Mouse (Mus musculus): Measurements from ENCODE around the gene Slc25a25. TPM values are rescaled to one million over a fixed set of nuclear protein-coding genes. Genes with fewer than 3 reads are reported as not detected.
"Not testable (repeated sequence)": the region's sequence is repeated elsewhere in the genome, so short reads cannot be mapped to it uniquely, and the experiment has no call there.

The Slc25a25 gene
- total RNA-seq (2021), result 10 to 100 TPM; 65.2 to 79.1 TPM
- long read RNA-seq, experiment 1, transcript Slc25a25-205 (10 exons, 3,278 nt), result major isoform, 48 of 140 reads
- long read RNA-seq, experiment 1, transcript Slc25a25-202 (11 exons, 3,529 nt), result minor isoform, 25 of 140 reads
- long read RNA-seq, experiment 1, transcript Slc25a25-204 (10 exons, 2,643 nt), result minor isoform, 16 of 140 reads
- long read RNA-seq, experiment 1, transcript Slc25a25-201 (11 exons, 3,294 nt), result minor isoform, 24 of 140 reads
- long read RNA-seq, experiment 1, partial matches to known transcripts, result 4 of 140 reads
- long read RNA-seq, experiment 1, other reads (novel, unspliced or antisense), result 19 of 140 reads
- long read RNA-seq, experiment 2, transcript Slc25a25-202 (11 exons, 3,529 nt), result minor isoform, 14 of 113 reads
- long read RNA-seq, experiment 2, transcript Slc25a25-201 (11 exons, 3,294 nt), result minor isoform, 16 of 113 reads
- long read RNA-seq, experiment 2, transcript Slc25a25-205 (10 exons, 3,278 nt), result major isoform, 46 of 113 reads
- long read RNA-seq, experiment 2, transcript Slc25a25-204 (10 exons, 2,643 nt), result minor isoform, 16 of 113 reads
- long read RNA-seq, experiment 2, partial matches to known transcripts, result 3 of 113 reads
- long read RNA-seq, experiment 2, other reads (novel, unspliced or antisense), result 16 of 113 reads

DNA sequence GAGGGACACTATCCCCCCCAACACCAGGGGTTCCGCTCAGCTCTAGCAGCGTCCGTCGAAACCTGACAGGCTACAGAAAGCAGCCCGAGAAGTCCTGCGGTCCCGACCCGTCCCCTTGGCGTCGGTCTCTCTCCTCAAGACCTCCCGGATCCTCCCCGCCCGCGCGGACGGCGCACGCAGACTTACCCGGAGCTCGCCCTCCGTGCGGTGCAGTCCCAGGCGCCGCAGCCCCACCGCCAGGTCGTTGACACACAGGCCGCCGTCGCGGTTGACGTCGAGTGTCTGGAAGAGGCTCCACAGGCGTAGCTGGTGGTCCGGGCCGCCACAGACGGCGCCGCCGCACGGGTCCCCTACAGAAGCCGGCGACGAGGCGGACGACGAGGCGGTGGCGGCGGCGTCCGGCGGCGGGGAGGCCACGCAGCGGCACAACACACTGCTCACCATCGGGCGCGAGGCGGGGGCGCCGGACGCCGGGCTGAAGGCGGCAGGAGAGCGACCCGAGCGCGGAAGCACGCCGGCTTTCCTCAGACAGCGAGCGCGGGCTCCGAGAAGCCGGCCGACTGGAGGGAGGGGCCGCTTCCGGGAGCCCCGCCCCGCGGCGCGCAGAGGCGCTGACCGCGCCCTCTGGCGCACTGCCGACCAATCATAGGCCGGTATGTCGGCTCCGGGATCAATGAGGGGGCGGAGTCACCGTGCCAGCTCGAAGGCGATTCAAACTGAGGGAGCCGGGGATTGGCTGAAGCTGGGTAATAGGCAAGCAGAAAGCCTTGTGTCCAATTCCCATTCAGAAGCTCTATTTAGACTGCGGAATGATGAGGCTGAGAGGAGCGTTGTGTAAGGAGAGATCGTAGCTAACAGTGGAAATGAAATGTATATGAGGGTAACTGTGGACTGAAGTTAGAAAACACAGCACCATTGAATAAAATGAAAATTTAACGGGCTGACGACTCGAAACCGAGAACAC lies at the start of gene Slc25a25:
TSS of gene Slc25a25 (minus strand) at position 565 of the 964 bp plus-strand sequence.
- peak; percentile 97 to 98 for DNase-seq (ENCODE audit: extremely low spot score in 1 of 2, low spot score in 2 of 2)
- Histone ChIP-seq H3K4me3 (peak within 1 kb of the TSS; percentile 86), H3K27ac (peak within 1 kb of the TSS; percentile 87)
- intact Hi-C loops (cut with DNase I), result loop anchor here (2.0 kb wide), 1 partner anchor 20 kb away; no protein-coding TSS in a partner anchor
- no peak; the same call in 1 of the 2 replicates for TF ChIP-seq CTCF (IDR thresholded peaks at IDR 0.05)

DNA sequence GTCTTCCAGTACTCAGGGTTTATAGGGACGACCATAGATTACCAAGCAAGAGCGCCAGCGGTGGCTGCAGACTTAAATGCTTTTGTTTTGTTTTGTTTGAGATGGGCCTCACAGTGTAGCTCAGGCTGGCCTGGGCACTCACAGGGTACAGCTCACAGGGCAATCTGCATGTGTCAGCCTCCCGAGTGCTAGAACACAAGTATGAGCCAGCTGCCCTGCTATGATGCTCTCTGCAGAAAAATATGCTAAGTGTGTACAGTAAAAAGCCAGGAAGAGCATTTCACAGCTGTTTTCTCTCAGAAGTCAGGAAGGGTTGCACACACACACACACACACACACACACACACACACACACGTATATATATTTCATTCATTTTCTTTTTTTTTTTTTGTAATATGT lies 49.2 kb upstream of the Slc25a25 start:
- intact Hi-C loops (cut with DNase I), result loop anchor here (10.0 kb wide), 1 partner anchor 154 kb away; no protein-coding TSS in a partner anchor
- H3K4me3 ChIP-seq, result no peak overlapping the region
- TF ChIP-seq CTCF (IDR thresholded peaks at IDR 0.05), result no peak
- H3K27ac ChIP-seq, result no peak overlapping the region
- DNase-seq (ENCODE audit: extremely low spot score in 1 of 2, low spot score in 2 of 2), result no peak

- intact Hi-C loops (cut with DNase I), result no loop called here
- no peak for TF ChIP-seq CTCF (IDR thresholded peaks at IDR 0.05)
- no peak overlapping the region for H3K27ac ChIP-seq
- no peak overlapping the region for H3K4me3 ChIP-seq
- no peak for DNase-seq (ENCODE audit: extremely low spot score in 1 of 2, low spot score in 2 of 2)
These were observed 48.1 kb upstream of the Slc25a25 start for GRCm38 (mm10) chr2:32499365-32499764.

DNA sequence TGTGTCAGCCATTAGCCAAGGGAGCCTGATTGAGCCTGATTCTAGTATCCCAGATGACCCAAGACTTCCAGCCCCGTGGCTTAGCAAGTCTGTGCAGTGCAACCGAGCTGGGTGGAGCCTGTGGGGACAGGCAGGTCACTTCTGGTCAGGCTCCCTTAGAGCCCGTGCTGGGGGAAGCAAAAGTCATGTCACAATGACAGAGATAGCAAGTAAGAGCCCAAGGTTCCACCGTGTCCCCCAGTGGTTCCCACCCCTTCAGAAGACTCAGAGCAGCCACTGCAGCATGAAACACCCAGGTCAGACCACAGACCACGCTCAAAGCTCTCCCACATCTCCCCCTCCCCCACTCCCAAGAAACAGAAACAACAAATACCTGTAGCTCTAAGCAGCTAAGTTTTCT lies 44.9 kb upstream of the Slc25a25 start:
- intact Hi-C loops (cut with DNase I), result no loop called here
- no peak overlapping the region for H3K4me3 ChIP-seq

DNA sequence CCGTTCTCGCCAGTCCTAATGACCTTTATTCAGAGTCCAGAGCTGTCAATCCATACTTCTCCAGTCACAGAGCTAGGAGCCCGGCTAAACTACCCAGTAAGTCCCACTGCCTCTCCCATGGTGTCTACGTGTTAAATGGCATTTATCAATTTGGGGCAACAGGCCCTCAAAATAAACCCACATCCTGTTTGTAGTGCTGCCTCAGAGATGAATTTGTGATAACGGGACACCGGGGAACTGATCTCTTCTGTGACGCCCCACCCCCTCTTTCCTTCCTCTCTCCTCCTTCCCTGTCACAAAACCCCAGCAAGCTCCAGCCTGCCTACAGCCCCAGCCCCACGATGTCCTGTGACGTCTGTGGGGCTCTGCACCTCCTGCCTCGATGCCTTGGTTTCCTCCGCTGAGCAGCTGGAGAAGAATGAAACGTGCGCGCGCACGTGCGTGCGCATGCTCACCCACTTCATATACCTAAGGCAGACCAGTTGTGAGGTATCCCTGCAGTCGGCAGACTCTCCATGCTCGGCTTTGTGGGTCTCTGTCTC lies 44.0 kb upstream of the Slc25a25 start:
- TF ChIP-seq CTCF (IDR thresholded peaks at IDR 0.05), result no peak
- Histone ChIP-seq H3K4me3 (no peak overlapping the region), H3K27ac (no peak overlapping the region)
- DNase-seq (ENCODE audit: extremely low spot score in 1 of 2, low spot score in 2 of 2), result no peak
- intact Hi-C loops (cut with DNase I), result no loop called here

More for the DNA sequence above, 44.9 kb upstream of the Slc25a25 start:
- TF ChIP-seq CTCF (IDR thresholded peaks at IDR 0.05), result no peak
- DNase-seq (ENCODE audit: extremely low spot score in 1 of 2, low spot score in 2 of 2), result no peak
- no peak overlapping the region for H3K27ac ChIP-seq

DNA sequence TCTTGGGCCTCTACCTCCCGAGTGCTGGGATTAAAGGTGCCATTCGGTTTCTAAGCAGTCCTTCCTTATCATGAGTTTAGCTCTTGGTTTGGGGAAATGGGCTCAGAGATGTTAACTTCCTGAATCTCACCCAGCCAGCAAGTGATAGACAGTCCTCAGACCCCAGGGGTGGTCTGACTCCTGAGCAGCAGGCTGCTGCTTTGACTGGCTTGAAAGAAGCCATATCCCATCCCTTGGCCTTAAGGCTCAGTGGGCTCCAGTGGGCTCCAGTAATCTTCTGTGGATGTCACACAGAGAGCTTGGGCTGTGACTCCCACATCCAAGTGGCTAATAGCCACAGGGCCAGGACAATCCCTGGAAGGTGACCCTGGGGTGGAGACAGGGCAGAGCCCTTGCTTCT lies 43.3 kb upstream of the Slc25a25 start:
- Histone ChIP-seq H3K27ac (no peak overlapping the region), H3K4me3 (no peak overlapping the region)
- intact Hi-C loops (cut with DNase I), result no loop called here
- no peak for TF ChIP-seq CTCF (IDR thresholded peaks at IDR 0.05)
- DNase-seq (ENCODE audit: extremely low spot score in 1 of 2, low spot score in 2 of 2), result no peak

- Histone ChIP-seq H3K4me3 (no peak overlapping the region), H3K27ac (no peak overlapping the region)
- no peak for TF ChIP-seq CTCF (IDR thresholded peaks at IDR 0.05)
- intact Hi-C loops (cut with DNase I), result no loop called here
- DNase-seq (ENCODE audit: extremely low spot score in 1 of 2, low spot score in 2 of 2), result no peak
These were observed 42.1 kb upstream of the Slc25a25 start for GRCm38 (mm10) chr2:32493301-32493701.

DNA sequence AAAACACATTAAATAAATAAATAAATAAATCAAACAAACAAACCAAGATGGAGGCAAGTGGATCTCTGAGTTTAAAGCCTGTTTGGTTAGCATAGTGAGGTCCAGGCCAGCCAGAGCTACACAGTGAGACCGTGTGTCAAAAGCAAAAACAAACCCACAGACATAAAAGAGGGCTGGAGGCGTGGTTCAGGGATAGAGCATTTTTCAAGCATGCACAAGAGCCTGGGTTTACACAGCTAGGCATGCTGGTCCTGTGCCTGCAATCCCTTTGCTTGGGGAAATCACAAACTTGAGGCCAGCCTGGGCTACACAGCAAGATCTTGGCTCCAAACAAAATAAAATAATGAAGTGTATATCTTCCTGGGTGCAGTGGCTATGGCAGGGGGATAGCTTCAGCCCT lies 41.4 kb upstream of the Slc25a25 start:
- intact Hi-C loops (cut with DNase I), result no loop called here
- Histone ChIP-seq H3K27ac (no peak overlapping the region), H3K4me3 (no peak overlapping the region)
- DNase-seq (ENCODE audit: extremely low spot score in 1 of 2, low spot score in 2 of 2), result no peak
- no peak for TF ChIP-seq CTCF (IDR thresholded peaks at IDR 0.05)

DNA sequence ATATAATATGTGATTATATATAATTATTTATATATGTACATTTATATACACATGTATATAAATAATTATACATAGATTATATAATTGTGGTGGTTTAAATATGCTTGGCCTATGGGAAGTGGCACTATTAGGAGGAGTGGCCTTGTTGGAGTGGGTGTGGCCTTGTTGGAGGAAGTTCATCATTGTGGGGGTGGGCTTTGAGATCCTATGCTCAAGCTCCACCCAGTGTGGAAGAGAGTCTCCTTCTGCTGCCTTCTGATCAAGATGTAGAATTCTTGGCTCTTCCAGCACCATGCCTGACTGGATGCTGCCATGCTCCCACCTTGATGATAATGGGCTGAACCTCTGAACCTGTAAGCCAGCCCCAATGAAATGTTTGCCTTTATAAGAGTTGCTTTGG lies 39.5 kb upstream of the Slc25a25 start:
- H3K4me3 ChIP-seq; intact Hi-C loops (cut with DNase I); H3K27ac ChIP-seq; DNase-seq (ENCODE audit: extremely low spot score in 1 of 2, low spot score in 2 of 2): not testable (repeated sequence)

GRCm38 (mm10) chr2:32488679-32489078 lies 37.4 kb upstream of the Slc25a25 start:
- TF ChIP-seq CTCF (IDR thresholded peaks at IDR 0.05), result peak; percentile 92
- no peak overlapping the region for H3K4me3 ChIP-seq
- no peak overlapping the region for H3K27ac ChIP-seq
- peak; percentile 73 to 75 for DNase-seq (ENCODE audit: extremely low spot score in 1 of 2, low spot score in 2 of 2)
- intact Hi-C loops (cut with DNase I), result loop anchor here (1.0 to 5.0 kb wide), 2 partner anchors 66 to 78 kb away; no protein-coding TSS in a partner anchor

GRCm38 (mm10) chr2:32487124-32487623 lies 35.9 kb upstream of the Slc25a25 start:
- Histone ChIP-seq H3K4me3 (no peak overlapping the region), H3K27ac (no peak overlapping the region)
- intact Hi-C loops (cut with DNase I), result loop anchor here (1.0 to 5.0 kb wide), 3 partner anchors 48 to 83 kb away; partner anchors contain the start of gene Fam102a
- TF ChIP-seq CTCF (IDR thresholded peaks at IDR 0.05), result peak; percentile 86
- DNase-seq (ENCODE audit: extremely low spot score in 1 of 2, low spot score in 2 of 2), result peak; percentile 88 to 92

Data from left cerebral cortex, adult 2 months (tissue).